Mouse (Mus musculus): ENCODE results near the gene Npm3.
A peak's percentile ranks its signal among the peaks of the same experiment; 100 is the strongest.

The Npm3 gene

DNA sequence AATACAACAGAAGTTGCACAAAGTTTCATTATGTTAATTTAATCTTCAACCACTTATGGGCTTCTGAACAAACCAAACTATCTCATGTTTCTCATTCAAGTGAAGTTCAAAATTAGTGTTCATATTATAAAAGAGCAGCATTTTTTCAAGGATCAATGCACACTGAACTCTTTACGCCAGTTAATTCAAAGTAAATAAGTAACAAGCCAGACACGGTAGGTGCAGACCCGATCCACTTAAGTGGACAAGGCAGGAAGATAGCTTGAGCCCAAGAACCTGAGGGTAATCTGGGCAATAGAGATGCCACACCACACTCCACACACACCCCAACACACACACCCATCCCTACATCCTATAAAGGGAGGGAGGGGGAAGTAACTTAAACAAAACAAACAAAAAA is 4.2 kb upstream of the Npm3 start:
- DNase-seq (ENCODE audit: low spot score): no peak

- DNase-seq (ENCODE audit: low spot score): no peak
Observed at GRCm38 (mm10) chr19:45751881-45752280, 2.5 kb upstream of the Npm3 start.

DNA sequence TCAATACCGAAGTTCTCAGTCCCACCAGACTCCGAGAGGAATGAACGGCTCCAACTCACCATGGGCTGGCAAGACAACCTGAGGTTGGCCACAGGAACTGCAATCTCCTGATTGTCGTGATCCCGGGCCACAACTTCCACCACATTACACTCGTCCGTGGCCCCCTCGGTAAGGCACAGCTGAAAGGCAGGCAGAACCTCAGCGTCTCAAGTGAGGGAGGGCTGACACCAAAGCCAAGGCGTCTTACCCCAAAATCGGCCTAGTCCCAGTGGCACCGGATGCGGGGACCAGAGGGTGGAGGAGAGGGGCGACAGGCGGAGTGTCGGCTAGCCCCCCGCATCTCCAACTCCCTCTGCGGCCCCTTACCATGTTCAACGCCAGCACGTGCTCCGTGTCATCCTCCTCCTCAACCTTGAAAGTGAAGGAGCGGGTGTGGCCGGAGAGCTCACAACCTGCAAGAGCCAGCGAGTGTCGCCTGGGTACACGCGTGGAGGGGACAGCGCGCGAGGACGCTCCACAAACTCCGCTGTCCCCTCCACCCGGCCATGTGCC is 624 bp downstream of the Npm3 start:
- peak; percentile 3 for DNase-seq (ENCODE audit: low spot score)

DNA sequence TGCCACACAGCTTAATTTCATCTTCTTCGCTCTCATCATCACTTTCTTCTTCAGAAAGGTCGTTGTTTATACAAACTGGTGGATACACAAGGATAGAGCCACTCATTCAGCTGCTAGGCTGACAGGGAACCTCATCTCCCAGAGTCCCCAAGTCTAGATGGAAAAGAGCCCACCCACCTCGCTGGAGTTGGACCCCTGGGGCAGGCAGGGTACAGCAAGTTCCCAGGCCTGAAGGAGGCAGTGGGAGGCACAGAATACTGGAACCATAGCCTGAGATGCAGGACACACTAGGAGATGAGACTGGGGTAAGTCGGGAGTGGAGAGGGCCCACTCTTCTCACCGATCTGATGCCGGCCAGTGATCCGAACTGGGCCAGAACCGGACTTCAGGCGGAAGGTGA is 1.2 kb downstream of the Npm3 start:
- no peak for DNase-seq (ENCODE audit: low spot score)

GRCm38 (mm10) chr19:45747028-45747867 is 2.1 kb downstream of the Npm3 start:
- peak; percentile 87 for DNase-seq (ENCODE audit: low spot score)

DNA sequence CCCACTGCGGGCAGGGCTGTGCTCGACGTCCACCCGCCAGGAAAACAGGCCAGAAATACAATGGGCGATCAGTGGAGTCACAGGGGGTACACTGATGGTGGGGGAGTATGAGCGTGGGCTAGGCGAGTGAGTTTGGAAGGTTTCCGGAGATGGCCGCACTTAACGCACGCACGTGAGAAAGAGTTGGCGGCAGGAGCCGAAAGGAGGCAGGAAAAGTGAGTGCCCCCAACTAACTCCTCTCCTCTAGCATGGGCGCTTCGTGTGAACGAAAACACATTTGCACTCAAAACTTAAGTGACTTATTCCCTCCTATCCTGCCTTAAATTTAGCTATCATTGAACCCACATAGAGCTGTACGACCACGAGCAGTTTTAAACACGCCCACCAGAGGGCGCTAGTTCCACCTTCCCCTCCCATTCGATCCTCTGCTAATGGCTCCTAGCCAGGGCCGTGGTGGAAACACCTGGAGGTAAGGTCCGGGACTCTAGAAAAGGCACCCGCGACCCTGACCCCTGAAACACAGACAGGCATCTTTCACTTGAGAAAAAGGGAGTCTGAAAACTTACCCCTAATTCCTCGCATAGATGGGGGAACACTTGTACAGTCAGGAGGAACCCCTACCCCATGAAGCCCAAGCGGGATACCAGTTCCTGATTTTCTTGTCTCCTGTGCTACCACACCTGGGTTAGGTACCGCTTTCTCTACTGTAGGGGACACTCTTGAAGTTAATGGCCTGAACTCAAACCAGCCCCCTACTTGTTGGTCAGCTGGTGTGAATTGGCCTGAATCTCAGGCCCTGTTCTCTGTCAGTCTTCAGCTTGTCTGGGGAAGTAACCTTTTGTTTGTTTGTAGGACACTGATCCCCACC is 3.0 kb downstream of the Npm3 start:
- peak; percentile 72 for DNase-seq (ENCODE audit: low spot score)

DNA sequence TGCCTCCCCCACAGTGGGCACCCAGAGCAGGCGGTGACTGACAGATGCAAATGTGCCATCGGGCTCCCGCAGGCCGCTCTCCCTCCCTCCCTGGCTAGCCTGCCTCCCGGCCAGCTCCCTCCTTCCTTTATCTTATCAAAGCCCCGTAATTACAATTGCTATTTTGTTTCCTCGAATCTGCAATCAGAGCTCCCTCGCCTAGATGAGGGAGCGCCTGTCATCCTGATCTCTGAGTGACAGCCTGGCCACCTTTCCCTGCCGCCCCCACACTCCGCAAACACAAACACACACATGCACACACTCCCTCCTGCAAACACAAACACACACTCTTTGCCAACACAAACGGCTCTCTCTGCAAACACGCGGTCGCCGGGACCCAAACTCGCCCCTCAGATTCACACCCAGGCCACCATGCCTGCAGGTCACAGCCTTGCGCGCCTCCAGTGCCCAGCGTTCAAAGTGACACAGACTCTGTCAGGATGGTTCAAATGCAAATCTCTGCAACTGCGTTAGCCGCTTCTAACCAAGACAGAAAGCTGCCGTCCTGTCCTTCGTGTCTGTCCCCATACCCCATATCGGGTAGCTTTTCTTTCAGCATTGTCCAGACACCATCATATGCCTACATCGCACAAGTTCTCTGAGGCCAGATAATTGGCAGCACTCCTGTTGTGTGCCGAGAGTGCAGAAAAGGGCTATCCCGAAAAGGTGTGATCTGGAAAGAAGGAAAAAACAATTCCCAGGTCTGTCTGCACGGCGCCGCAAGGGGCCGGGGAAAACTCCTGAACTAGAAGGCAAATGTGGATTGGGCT is 3.8 kb downstream of the Npm3 start:
- DNase-seq (ENCODE audit: low spot score): no peak

- no peak for DNase-seq (ENCODE audit: low spot score)
Observed at GRCm38 (mm10) chr19:45743619-45744018, 5.8 kb downstream of the Npm3 start.

GRCm38 (mm10) chr19:45742984-45743575 is 6.3 kb downstream of the Npm3 start:
- DNase-seq (ENCODE audit: low spot score): no peak

- no peak for DNase-seq (ENCODE audit: low spot score)
Observed at GRCm38 (mm10) chr19:45742218-45742983, 7.0 kb downstream of the Npm3 start, which contains the start of gene Fgf8. TSS of gene Fgf8 (minus strand) at chr19:45742915.

GRCm38 (mm10) chr19:45741431-45742217 is 7.8 kb downstream of the Npm3 start:
- no peak for DNase-seq (ENCODE audit: low spot score)

DNA sequence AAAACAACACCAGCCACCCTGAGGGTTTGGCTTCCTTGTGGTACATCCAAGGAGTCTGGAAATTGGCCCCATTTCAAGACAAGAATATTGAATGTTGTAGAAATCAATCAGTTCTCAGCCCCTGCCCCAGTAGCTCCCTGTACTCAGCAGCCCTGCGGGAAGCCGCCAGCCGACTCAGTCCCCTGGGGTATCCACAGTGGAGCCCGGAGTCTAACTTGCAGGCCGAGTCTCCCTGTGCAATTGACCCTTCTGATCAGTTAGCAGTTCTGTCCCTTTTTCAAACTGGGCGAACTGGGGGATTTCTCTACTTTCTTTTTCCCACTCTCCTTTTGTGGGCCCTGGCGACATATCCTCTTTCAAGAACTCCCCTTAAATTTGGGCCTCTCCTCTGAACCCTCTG is 8.6 kb downstream of the Npm3 start:
- DNase-seq (ENCODE audit: low spot score): no peak

- DNase-seq (ENCODE audit: low spot score): no peak
Observed at GRCm38 (mm10) chr19:45740233-45740632, 9.2 kb downstream of the Npm3 start.

DNA sequence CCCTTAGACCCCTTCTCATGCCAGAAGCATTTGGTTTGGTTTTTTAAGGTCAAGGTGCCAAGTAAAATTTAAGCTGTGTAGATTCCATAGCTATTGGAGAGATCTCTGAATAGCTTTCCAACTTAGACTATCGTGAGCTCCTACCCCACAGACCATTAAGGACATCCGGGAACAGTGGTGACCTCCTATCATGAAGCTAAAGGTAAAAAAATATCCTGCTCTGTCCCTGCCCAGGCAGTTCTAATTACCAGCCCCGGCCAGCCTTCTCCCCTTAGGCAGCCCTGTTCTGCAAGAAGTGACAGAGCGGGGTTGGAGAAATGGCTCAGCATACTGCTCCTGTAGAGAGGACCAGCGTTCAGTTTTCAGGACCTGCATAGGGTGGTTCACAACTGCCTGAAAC is 10.9 kb downstream of the Npm3 start:
- no peak for DNase-seq (ENCODE audit: low spot score)

DNA sequence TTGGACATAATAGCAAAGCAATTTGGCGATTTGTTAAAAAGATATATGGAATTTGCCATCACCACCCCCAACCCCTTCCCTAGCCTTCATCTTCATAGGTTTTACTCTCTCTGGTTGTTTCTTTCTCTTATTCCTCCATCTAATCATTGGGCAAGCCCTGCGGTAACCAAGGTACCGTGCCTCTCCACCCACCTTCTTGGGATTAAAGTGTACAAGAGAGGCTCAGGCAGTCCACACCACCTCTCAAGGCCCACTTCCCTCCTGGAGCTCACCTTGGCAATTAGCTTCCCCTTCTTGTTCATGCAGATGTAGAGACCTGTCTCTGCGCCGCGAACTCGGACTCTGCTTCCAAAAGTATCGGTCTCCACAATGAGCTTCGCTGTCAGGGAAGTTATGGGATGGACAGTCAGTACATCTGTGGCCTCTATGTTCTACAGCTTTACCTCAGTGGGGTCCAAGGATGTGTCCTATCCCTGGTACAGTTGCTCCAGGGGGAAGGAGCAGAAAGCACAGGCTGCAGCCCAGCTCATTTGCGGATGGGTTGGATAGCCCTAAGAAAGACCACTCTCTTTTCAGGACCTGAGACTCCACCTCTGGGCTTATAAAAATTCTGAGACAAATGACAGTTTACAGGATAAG is 11.4 kb downstream of the Npm3 start:
- no peak for DNase-seq (ENCODE audit: low spot score)

- DNase-seq (ENCODE audit: low spot score): no peak
Observed at GRCm38 (mm10) chr19:45737208-45737845, 12.1 kb downstream of the Npm3 start.

DNA sequence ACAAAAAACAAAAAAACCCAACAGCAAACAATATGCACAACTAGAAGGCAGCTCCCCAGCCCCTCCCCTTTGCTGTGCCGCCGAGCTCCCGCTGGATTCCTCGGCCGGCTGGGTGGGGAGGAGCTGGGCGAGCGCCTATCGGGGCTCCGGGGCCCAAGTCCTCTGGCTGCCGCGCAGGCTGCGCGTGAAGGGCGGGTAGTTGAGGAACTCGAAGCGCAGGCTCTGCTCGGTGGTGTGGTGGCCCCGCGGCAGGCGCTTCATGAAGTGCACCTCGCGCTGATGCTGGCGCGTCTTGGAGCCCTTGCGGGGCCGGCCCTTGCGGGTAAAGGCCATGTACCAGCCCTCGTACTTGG is 12.6 kb downstream of the Npm3 start:
- DNase-seq (ENCODE audit: low spot score): peak; percentile 19

- DNase-seq (ENCODE audit: low spot score): no peak
Observed at GRCm38 (mm10) chr19:45736241-45736640, 13.2 kb downstream of the Npm3 start.

GRCm38 (mm10) chr19:45734762-45735161 is 14.6 kb downstream of the Npm3 start:
- DNase-seq (ENCODE audit: low spot score): no peak

All from lung, postnatal 25 days (tissue).